Mouse (Mus musculus) testis, adult 2 months (tissue): Measurements from ENCODE around the gene Trappc2l.

ENCODE experiments used
- CTCF ChIP-seq: fragments of 200-500 bp; IDR thresholded peaks from 2 replicates; pipeline ENCODE4 v1.5.1; 2012; ENCODE audit warnings: low read depth, mild to moderate bottlenecking, inconsistent platforms, low read length, moderate library complexity; ENCODE audit not compliant: control insufficient read depth, insufficient read depth, insufficient replicate concordance
- POLR2A ChIP-seq: fragments of 200-500 bp; IDR thresholded peaks from 2 replicates; pipeline ENCODE4 v1.6.1; 2012; ENCODE audit warnings: low read depth, mild to moderate bottlenecking, inconsistent platforms, low read length, moderate library complexity; ENCODE audit not compliant: control insufficient read depth

DNA sequence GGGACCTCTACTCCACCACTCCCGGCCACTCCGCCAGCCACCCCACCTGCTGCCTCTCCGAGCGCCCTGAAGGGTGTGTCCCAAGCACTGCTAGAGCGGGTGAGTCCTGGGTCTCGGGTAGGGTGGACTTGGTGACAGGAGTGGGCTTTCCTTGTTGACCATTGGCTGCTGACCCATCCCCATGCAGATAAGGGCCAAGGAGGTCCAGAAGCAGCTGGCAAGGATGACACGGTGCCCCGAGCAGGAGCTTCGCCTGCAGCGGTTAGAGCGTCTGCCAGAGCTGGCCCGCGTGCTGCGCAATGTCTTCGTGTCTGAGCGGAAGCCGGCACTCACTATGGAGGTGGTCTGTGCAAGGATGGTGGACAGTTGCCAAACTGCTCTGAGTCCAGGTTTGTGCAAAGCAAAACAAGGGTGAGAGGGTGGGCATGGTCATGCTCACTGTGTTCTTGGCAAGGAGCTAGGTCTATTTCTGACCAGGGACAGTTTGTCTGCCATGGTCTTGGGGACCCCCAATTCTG, 39.6 kb upstream of the Trappc2l start:
- TF ChIP-seq POLR2A = no peak
- TF ChIP-seq CTCF = no peak
